Mouse (Mus musculus) cerebellum, postnatal 4 days (tissue): Measurements from ENCODE around the gene Trex1.

Experiments
- DNase-seq, 2 experiments: peaks; one replicate each; pipeline ENCODE4 v3.0.0; 2022; ENCODE audit warnings: low spot score in 2 of 2, mixed read lengths in 1 of 2

The Trex1 gene

DNA sequence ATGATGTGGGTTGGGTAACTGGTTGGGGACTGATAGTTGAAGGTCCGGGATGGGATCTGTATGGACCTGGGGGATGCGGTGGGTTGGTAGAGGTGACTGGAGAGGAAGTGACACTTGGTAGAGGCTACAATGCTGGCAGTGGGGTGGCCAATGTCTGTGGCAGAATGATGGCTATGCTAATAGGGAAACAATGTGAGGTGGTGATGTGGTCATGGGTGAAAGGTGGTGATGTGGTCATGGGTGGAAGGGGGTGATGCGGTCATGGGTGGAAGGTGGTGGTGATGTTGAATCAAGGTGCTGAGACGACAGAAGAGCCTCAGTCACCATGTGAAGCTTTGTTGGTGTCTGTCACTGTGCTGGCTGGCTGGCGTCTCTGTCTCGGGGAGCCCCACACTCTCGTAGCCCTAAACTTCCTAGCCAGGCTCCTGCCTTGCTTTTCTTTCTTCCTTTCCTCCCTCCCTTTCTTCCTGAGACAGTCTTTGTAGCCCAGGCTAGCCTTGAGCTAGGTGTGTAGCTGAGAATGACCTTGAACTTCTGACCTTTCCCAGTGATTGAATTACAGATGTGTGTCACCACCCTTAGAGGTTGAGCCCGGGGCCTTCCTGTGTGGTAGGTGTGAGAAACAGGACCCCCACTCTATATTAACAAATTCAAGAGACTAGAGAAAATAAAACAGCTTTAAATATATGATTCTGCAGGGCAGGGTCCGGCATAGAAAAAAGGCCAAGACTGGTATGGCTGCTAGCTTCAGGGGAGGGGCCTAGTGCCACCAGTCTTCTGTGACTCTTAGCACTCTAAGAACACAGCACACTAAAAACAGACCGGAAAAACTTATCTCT is 7.7 kb downstream of the Trex1 start:
- DNase-seq, result no peak

DNA sequence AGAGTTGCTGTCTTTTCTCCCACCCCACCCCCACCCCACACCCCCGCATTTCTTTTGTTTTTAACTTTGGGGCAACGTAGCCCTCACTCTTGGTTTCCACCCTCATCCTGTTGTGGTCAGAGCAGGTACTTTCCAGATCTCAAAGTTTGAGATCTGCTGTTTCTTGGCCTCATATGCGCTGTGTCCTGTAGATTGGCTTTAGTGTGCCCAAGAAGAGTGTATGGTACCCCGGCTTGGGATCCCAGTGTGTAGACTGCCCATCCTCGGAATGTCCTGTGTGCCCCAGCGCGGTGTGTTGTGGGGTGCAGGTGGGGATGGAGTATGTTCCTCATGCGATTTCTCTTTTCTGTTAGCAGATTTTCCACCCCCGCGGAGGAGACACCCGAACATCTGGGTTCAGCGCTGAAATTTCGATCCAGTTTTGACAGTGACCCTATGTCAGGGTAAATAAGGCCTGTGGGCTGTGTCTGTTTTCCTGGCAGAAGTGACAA is 8.5 kb downstream of the Trex1 start:
- DNase-seq, result no peak

DNA sequence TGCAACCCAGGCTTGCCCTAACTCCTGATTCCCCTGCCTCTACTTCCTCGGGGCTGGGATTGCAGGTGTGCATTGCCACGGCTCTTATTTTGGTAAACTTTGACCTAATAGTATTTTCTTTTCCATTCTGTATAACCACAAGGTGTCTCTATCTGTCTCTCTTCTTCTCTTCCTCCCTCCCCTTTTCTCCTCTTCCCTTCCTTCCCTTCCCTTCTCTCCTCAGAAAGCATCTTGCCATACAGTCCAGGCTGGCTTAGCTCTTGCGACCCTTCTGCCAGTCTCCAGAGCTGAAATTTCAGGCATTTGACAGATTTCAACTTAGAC is 8.9 kb downstream of the Trex1 start:
- no peak for DNase-seq

DNA sequence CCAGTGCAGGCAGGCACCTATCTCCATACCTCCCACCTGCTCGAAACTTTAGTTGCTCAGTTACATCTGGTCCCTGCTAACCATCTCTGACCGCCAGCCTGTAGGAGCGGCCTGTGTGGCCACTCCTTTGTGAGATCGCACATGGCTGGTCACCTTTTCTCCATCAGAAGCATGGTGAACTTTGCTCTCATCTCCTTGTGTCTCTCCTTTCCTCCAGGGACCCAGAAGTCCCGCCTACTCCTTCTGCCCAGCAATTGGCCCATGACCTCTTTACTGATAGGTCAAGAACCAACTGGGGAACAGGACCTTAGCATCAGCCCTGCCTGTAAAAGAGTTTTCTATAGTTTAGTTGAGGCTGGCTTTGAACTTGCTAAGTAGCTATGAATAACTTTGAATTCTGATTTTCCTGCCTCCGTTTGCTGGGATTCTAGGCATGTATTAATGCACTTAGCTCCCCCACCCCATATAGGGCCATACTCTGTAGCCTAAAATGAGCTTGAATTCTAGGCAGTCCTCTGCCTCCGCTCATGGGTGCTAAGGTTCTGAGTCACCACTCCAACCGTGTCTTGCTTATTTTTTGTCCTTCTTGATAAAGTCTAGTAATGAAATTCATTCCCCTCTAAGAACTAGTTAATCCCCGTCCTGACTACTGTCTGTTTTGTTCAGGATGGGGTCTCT is 9.4 kb downstream of the Trex1 start:
- no peak for DNase-seq

DNA sequence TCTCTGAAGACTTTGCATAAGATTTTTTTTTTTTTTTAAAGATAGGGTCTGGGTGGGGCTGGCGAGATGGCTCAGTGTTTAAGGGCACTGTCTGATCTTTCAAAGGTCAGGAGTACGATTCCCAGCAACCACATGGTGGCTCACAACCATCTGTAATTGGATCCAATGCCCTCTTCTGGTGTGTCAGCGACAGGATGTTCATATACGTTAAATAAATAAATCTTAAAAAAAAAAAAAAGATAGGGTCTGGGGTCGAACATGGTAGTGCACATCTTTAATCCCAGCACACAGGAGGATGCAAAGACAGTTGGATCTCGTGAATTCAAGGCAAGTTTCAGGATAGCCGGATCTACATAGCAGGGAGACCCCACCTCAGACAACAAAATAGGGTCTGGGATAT is 10.2 kb downstream of the Trex1 start:
- DNase-seq, result no peak

DNA sequence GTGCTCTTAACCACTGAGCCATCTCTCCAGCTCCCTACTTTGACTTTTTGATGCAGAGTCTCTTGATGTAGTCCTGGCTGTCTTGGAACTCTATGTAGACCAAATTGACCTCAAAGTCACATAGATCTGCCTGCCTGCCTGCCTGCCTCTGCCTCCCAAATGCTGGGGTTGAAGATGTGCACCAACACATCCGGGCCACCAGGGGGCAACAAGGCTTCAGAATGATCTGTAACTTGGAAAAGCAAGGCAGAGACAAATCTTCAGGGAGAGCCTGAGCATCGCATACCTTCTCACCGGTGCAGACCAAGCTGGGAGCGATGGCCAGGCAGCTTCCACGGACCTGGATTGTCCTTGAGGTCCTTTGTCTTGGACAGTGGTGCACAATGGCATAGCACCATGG is 13.2 kb downstream of the Trex1 start:
- DNase-seq, result no peak

DNA sequence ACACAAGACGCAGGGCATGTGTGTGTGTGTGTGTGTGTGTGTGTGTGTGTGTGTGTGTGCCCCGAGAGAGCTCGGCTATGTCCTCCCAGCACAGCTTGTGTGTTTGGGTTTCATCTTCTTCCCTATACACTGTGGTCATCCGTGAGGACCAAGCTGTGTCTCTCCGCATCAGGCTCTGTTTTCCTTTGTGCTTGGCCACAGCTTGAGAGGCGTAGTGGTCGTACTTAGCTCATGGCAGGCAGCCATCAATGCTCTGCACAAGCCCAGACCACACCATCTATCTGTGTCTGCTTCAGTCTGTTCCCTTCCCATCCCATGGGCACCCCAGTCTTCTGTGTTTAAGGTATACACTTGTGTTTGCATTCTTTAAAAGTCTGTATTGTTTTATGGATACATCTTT is 18.2 kb downstream of the Trex1 start:
- DNase-seq, result no peak

DNA sequence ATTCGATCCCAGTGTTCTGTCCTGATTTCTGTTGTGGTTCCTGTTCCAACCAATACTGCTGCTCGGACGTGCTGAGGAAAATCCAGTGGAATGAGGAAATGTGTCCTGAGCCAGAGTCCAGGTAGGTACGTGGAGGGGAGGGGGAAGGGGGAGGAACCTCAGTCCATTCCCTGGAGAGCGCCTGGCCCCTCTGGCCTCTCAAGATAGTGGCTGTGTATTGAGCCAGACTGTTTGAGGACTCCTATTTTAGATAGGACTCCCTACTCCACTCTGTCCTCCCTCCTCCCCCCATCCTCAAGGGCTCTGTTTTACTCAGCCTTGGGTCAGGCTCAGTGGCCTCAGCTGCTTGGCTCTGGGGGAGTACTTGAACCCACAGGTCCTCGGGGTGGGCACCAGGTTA is 18.6 kb downstream of the Trex1 start:
- no peak for DNase-seq

DNA sequence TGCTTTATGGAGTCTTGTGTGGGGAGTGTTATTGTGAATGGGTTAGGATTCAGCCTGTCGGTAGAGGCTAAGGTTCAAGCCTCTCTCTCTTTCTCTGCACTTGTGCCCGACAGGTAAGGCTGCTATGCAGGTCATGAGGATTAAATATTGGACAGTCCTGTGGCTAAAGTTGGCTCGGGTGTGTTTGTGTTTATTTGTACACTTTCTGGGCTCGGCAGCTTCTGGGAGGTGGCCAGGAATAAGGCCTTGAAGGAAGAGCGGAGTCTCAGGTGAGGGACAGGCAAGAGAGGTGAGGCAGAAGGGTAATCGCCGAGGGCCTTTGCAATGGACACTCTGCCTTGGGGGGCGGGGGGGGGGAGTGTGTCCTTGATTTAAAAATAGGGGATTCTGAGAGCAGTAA is 19.3 kb downstream of the Trex1 start:
- no peak for DNase-seq

DNA sequence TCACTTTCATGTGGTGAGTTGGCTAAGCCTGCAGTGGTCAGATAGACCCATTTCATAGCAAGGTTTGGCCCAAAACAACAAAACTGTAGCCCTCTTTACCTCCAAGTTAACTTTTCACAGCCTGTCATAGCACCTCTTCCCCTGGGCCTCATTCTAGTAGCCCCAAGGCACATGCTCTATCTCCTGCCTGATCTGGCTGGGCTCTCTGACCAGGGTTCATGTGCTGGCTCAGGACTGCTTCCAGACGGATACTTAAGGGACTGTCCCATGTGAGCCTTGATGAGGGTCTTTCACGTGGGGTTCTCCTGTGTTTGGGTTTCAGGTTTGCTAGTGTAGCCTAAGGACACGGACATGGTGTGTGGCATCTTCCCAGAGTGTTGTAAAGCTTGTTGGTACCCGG is 19.9 kb downstream of the Trex1 start:
- DNase-seq, result no peak

DNA sequence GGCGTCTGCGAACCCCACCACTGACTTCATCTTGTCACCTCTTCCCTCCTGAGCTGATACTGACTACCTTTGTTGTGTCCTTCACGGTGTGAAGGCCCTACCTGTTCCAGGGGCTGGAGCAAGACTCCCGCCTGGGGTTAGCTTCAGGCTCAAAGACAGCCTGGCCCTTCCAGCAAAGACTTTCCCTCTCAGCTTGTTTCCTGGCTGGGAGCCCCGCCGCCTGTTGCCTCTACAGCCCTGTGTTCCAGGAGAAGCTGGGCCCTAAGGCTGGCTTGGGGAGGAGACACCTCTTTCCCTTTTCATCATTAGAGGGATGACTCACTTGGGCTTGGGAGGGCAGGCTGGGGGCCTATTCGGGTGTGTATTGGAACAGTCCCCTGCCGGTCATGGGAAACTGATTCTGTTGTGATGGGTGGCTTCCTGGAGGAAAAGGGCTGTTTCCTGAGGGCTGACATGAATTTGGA is 20.6 kb downstream of the Trex1 start:
- DNase-seq, result no peak

DNA sequence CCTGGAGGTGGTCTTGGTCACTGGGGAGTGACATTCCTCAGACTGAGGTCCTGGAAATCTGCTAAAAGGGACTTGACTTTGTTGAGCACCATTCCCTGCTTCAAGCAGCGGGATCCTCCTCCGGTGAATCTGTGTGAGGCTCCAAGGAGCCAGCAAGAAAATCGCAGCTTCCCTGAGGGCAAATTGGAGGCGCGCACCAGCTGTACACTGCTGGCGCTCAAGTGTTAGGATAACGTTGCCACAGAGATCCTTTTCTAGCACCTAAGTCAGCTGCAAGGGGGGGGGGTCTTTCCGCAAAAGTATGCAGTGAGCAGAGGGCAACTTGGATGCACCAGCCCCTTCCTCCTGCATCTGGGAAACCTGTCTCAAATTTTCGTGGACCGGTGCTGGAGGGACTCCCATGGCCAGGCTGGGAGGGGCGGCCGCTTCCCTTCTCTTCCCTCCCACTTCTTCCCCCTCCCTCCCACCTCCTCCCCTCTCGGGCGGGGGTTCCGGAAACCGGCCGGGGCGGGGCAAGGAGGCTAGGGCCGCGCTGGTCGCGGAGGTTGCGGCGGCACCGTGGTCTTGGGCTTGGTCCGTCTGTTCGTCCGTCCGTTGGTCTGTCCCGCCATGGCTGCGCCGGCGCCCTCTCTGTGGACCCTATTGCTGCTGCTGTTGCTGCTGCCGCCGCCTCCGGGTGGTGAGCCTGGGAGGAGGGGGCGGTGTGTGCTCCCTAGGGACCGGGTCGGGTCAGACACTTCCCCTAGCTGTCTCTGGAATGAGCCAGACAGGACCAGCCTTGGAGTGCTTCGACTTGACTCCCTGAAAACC is 21.2 kb downstream of the Trex1 start, which contains the start of gene Shisa5:
Gene Shisa5 (plus strand): TSS at position 480 of the 810 bp plus-strand sequence.
- peak in 1 of 2 experiments; percentile 36 for DNase-seq

DNA sequence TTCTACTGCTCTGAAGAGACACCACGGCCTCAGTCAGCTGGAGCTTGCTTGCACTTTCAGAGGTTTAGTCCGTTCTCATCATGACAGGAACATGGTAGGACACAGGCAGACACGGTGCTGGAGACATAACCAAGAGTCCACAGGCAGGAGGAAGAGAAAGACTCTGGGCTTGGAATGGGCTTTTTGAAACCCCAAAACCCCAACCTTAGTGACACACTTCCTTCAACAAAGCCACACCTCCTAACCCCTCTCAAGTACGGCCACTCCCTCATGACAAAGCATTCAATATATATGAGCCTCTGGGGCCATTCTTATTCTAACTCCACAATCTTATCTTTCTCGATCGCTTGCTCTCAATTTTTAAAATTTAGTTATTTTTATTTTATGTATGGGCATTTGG is 27.1 kb downstream of the Trex1 start:
- no peak for DNase-seq

DNA sequence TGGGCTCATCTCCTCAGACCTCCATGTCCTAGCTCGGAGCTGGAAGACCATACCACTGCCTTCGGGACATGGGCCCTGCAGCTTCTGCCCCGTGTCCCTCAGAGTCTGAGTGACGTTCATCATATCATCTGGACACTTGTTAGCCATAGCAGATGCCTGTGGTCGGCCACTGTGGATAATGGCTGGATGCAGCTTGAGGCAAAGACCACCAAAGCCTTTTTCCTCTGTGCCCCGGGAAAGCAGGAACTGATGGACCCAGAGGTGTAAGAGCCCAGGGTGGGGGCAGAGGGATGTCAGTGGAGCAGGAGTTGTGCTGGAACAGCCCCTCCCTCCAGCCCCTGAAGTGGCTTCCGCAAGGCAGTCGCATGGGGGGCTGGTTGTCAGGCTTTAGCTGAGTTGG is 27.8 kb downstream of the Trex1 start:
- no peak for DNase-seq

DNA sequence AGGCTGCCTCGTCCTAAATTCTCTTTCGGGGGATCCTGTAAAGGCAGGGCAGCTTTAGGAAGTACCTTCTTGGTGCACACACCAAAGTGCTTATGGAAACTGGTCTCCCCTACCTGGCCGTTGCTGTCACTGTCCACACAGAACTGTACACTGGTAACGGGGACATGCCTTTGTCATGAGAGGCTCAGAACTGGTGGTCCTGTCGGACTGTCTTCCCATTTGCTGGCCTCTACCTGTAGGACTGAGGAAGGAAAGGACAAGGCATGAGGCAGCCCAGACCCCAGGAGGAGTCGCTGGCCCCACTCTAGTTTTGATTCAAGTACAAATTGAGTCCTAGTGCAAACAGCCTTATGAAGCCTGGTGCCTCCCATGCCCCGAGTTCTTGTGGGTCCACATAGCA is 28.5 kb downstream of the Trex1 start:
- no peak for DNase-seq

DNA sequence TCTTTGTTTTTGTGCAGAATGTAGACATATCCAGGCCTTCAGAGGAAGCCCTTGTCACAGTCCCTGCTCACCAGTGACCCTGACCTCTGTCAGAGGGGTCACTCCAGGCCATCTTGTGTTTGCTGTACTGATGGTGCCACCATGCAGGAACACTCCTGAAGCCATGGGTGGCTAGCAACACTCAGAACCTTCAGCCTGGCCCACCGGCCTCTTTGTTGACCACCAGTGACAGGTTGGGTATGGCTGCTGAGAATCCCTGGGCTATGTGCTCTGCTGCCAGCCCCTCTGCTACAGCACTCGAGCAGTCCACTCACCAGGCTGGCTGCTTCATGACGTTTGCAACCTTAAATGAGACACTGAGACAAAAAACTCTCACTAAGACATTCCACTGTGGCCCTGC is 29.2 kb downstream of the Trex1 start:
- no peak for DNase-seq

DNA sequence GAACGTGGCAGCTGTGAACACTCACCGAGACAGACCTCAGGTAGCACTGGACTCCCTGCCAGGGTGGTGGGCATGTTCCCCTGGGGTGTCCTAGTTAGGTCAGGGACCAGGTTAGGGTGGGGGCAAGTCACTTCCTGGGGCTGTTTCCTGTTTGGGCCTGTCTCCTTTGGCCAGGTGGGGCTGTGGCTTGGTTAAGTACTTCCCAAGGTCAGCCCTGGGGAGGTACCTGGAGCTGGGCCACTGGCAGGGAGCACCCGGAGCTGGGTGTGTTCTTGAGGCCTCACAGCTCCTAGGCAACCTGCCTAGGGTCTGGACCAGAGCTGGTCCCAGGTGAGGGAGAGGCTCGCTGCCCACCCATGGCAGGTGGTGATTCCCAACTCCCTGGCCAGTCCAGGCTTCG is 30.6 kb downstream of the Trex1 start:
- no peak for DNase-seq

DNA sequence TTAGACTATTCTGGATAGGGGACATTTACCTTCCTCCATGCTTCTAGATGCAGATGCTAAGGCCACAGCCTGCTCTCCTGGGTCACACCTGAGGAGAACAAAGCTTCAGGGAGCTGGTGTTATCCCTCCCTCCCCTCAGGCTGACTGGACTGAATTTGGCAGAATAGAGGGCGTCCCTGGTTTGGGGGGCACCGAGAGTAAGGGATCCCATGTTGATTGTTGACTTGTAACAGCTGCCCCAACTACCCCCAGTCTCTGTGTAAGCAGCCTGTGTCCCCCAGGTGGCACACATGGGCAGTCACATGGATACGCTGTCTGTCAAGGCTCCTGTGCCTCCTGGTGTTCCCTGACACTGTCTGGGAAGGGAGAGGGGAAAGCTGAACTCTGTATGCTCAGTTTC is 31.1 kb downstream of the Trex1 start:
- DNase-seq, result peak in 1 of 2 experiments; percentile 11

DNA sequence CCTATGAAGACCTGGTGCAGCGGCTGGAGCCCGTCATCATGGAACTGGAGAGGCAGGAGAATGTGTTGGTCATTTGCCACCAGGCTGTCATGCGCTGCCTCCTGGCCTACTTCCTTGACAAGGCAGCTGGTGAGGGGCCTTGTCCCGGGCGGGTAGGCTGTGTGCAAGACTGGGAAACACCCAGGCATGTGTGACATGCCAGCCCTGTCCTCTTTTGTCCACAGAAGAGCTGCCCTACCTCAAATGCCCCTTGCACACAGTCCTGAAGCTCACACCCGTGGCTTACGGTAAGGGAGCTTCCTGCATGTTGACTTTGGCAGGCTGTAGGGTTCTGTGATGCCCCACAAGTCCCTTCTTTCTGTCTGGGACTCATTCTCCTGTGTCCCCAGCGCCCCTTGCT is 32.0 kb downstream of the Trex1 start:
- no peak for DNase-seq

DNA sequence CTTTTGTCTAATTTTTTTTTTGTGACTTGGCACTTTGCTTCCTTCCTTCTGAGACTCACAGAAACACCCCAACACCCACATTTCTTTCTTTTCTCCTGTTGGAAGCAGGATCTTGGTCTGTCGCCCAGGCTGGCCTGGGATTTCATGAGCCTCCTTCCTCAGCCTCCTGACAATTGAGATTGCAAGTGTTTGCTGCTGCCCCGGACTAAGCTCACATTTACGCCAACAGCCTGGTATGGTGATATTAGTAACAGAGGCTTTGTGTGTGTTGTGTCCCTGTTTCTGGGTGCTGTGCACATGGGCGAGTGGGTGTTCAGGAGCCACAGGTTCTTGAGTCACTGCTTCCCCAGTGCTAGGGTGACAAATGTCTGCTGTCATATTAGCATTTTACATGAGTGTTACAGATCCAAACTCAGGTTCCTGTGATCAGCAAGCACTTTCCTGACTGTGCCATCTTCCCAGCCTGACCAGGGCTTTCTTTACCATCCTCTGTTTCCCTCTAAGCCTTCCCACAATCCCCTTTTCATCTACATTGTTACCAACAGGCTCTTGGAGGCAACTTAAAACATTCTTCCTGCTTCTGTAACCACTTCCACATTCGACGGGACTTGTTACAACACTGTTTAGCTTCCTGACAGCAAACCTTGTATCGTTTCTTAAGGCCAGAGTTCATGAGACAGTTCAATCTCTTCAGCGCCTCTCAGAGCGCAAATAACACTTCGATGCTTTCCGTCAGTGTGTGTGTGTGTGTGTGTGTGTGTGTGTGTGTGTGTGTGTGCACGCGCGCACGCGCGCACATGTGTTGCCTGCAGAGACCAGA is 36.5 kb downstream of the Trex1 start:
- DNase-seq, result no peak

DNA sequence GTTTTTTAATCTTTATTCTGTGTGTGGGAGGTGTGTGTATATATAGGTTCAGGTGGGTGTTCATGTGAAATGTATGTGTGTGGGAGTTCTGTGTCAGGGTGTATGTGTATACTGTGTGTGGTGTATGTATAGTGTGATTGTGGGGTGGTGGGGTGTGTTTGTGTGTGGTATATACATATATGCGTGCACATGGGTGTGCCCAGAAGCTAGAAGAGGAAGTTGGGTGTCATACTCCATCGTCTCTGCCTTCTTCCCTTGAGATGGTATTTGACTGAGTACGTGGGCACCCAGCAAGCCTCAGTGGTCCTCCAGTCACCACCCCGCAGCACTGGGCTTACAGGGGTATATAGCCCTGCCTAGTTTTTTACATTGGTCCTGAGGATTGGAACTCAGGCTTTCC is 38.1 kb downstream of the Trex1 start:
- no peak for DNase-seq
